Mouse (Mus musculus) liver, adult 2 months (tissue): ENCODE data around the gene Vps13d. TPM values are rescaled to one million over a fixed set of nuclear protein-coding genes. Genes with fewer than 3 reads are reported as not detected.

Source experiments
- DNase-seq: peaks from one replicate; pipeline ENCODE4 v3.0.0-alpha.2; 2011; ENCODE audit warnings: low read depth, low spot score; ENCODE audit errors: extremely low read depth
- H3K27ac ChIP-seq: fragments of 200-500 bp; replicated peaks from 2 replicates; pipeline ENCODE4 v1.5.1; 2012; ENCODE audit warnings: low read depth, mild to moderate bottlenecking, control low read depth, inconsistent platforms, low read length; ENCODE audit not compliant: insufficient read depth
- H3K27me3 ChIP-seq: fragments of 200-500 bp; 2 replicates; pipeline ENCODE4 v1.6.1; 2012; ENCODE audit warnings: mild to moderate bottlenecking, moderate library complexity, low read length, inconsistent platforms; ENCODE audit not compliant: control insufficient read depth, insufficient read depth
- H3K36me3 ChIP-seq: fragments of 200-500 bp; 2 replicates; pipeline ENCODE4 v1.6.1; 2012; ENCODE audit warnings: low read length, inconsistent platforms; ENCODE audit not compliant: control insufficient read depth, insufficient read depth
- H3K4me1 ChIP-seq: fragments of 200-500 bp; 2 replicates; pipeline ENCODE4 v1.6.1; 2011; ENCODE audit warnings: low read length; ENCODE audit not compliant: control insufficient read depth, insufficient read depth
- H3K4me3 ChIP-seq: fragments of 200-500 bp; 2 replicates; pipeline ENCODE4 v1.5.1; 2011; ENCODE audit warnings: low read depth, mild to moderate bottlenecking, control low read depth, low read length, moderate library complexity; ENCODE audit not compliant: insufficient read depth
- H3K79me2 ChIP-seq: fragments of 200-500 bp; 2 replicates; pipeline ENCODE4 v1.6.1; 2012; ENCODE audit warnings: inconsistent platforms, mild to moderate bottlenecking, low read length, moderate library complexity; ENCODE audit not compliant: control insufficient read depth, insufficient read depth
- H3K9ac ChIP-seq: fragments of 200-500 bp; 2 replicates; pipeline ENCODE4 v1.6.1; 2012; ENCODE audit warnings: low read depth, mild to moderate bottlenecking, control low read depth, inconsistent platforms, low read length
- CTCF ChIP-seq: fragments of 200-500 bp; IDR thresholded peaks from 2 replicates; pipeline ENCODE4 v1.5.1; 2011; ENCODE audit warnings: low read depth, low read length, control low read depth
- POLR2A ChIP-seq: fragments of 200-500 bp; IDR thresholded peaks from 2 replicates; pipeline ENCODE4 v1.6.1; 2011; ENCODE audit warnings: low read length, control low read depth; ENCODE audit not compliant: insufficient read depth; ENCODE audit errors: extremely low read depth
- WGBS: fragments of 180-500 bp; shearing (Covaris S2); methylation state at CpG from one replicate; pipeline ENCODE4 v1.1.7; 2018; 5-methylcytosine and 5-hydroxymethylcytosine counted together
- polyA plus RNA-seq: library from polyadenylated mRNA; depleted of rRNA; stranded (reverse); fragments of >200 nt; gene quantifications from 2 replicates; pipeline ENCODE4 v1.2.3, GENCODE M21; 2012
- total RNA-seq: library from RNA; depleted of rRNA; stranded (reverse); fragments of >200 nt; gene quantifications from 2 replicates; pipeline ENCODE4 v1.2.3, GENCODE M21; 2014

Vps13d gene
- total and polyA plus RNA-seq, 2 experiments = 11.6 to 32.4 TPM

GRCm38 (mm10) chr4:144999572-144999880 is 195.3 kb downstream of the Vps13d start:
- WGBS = 12% methylated on average over 6 of the region's 6 CpGs
- no peak overlapping the region for H3K4me3 ChIP-seq
- H3K36me3 ChIP-seq = no peaks in the 10 kb centered on the region
- H3K4me1 ChIP-seq = peaks cover 26% of the 10 kb centered on the region
- H3K9ac ChIP-seq = no peak overlapping the region; the same call in 1 of the 2 replicates
- TF ChIP-seq CTCF (no peak), POLR2A (no peak)
- no peaks in the 10 kb centered on the region for H3K27me3 ChIP-seq
- H3K79me2 ChIP-seq = 0 out of 2 replicates have a peak, but pooled peaks cover 6% of the 10 kb centered on the region
- DNase-seq = no peak
- peak overlapping the region; percentile 68 for H3K27ac ChIP-seq

GRCm38 (mm10) chr4:144998808-144999571 is 195.8 kb downstream of the Vps13d start:
- peak overlapping the region; percentile 68 for H3K27ac ChIP-seq

GRCm38 (mm10) chr4:144997887-144998658 is 196.7 kb downstream of the Vps13d start:
- Histone ChIP-seq H3K79me2 (0 out of 2 replicates have a peak, but pooled peaks cover 6% of the 10 kb centered on the region), H3K27ac (peak overlapping the region; percentile 48), H3K27me3 (no peaks in the 10 kb centered on the region), H3K4me3 (no peak overlapping the region), H3K4me1 (peaks cover 30% of the 10 kb centered on the region), H3K36me3 (no peaks in the 10 kb centered on the region), H3K9ac (no peak overlapping the region)
- 7% methylated on average over 3 of the region's 3 CpGs for WGBS
- DNase-seq = no peak
- no peak for TF ChIP-seq POLR2A
- TF ChIP-seq CTCF = no peak

More at GRCm38 (mm10) chr4:144998808-144999571, 195.8 kb downstream of the Vps13d start:
- Histone ChIP-seq H3K79me2 (0 out of 2 replicates have a peak, but pooled peaks cover 6% of the 10 kb centered on the region), H3K4me3 (no peak overlapping the region), H3K36me3 (no peaks in the 10 kb centered on the region), H3K27me3 (no peaks in the 10 kb centered on the region), H3K9ac (no peak overlapping the region), H3K4me1 (peaks cover 25% of the 10 kb centered on the region)
- DNase-seq = no peak
- TF ChIP-seq CTCF (no peak), POLR2A (no peak)
- WGBS = 70% methylated on average over 2 of the region's 2 CpGs

GRCm38 (mm10) chr4:144996996-144997820 is 197.6 kb downstream of the Vps13d start:
- no peaks in the 10 kb centered on the region for H3K27me3 ChIP-seq
- no peak overlapping the region for H3K27ac ChIP-seq
- DNase-seq = no peak
- no peak overlapping the region for H3K4me3 ChIP-seq
- WGBS = 87% methylated on average over 6 of the region's 6 CpGs
- TF ChIP-seq CTCF (no peak), POLR2A (no peak)
- H3K4me1 ChIP-seq = peaks cover 36% of the 10 kb centered on the region
- H3K9ac ChIP-seq = no peak overlapping the region
- 0 out of 2 replicates have a peak, but pooled peaks cover 6% of the 10 kb centered on the region for H3K79me2 ChIP-seq
- H3K36me3 ChIP-seq = no peaks in the 10 kb centered on the region

- peaks cover 33% of the 10 kb centered on the region for H3K4me1 ChIP-seq
These were observed 199.0 kb downstream of the Vps13d start for GRCm38 (mm10) chr4:144995826-144996225.

More at GRCm38 (mm10) chr4:144995826-144996225, 199.0 kb downstream of the Vps13d start:
- no peak overlapping the region for H3K27ac ChIP-seq
- no peaks in the 10 kb centered on the region for H3K36me3 ChIP-seq
- no peak for DNase-seq
- no peak overlapping the region for H3K9ac ChIP-seq
- H3K27me3 ChIP-seq = no peaks in the 10 kb centered on the region
- 0 out of 2 replicates have a peak, but pooled peaks cover 6% of the 10 kb centered on the region for H3K79me2 ChIP-seq
- H3K4me3 ChIP-seq = no peak overlapping the region
- 74% methylated on average over 1 of the region's 1 CpGs for WGBS
- TF ChIP-seq POLR2A = no peak
- no peak for TF ChIP-seq CTCF
